Mouse (Mus musculus) telencephalon, adult 2 months (tissue): ENCODE data around the gene Immp1l.
A peak's percentile ranks its signal among the peaks of the same experiment; 100 is the strongest.

Experiments
- DNase-seq: peaks from one replicate; pipeline ENCODE4 v3.0.0-alpha.2; 2011; ENCODE audit warnings: low read depth, low spot score

The Immp1l gene

GRCm38 (mm10) chr2:105903896-105904756, at the start of gene Immp1l, which contains the start of gene Elp4:
TSS of gene Immp1l (plus strand) at chr2:105904638.
TSS of gene Elp4 (minus strand) at chr2:105904564.
- DNase-seq = peak; percentile 98

GRCm38 (mm10) chr2:105854740-105855139, 49.7 kb upstream of the Immp1l start:
- no peak for DNase-seq

DNA sequence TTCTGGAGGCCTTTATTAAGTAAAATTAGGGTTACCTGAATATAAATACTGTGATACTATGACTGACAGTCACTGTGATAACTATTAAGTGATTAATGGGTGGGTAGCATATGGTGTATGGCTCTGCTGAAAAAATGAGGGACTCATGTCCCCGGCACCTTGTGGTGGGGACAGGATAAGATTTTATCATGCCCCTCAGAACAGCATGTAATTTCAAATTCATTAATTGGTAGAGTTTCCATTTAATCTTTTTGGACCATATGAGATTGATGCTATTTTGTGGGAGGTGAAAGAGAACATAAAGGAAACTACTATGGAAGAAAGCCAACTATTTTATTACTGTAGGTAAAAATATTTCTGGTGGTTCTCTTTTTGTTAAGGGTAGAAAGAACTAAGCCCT, 31.0 kb upstream of the Immp1l start:
- DNase-seq = no peak

DNA sequence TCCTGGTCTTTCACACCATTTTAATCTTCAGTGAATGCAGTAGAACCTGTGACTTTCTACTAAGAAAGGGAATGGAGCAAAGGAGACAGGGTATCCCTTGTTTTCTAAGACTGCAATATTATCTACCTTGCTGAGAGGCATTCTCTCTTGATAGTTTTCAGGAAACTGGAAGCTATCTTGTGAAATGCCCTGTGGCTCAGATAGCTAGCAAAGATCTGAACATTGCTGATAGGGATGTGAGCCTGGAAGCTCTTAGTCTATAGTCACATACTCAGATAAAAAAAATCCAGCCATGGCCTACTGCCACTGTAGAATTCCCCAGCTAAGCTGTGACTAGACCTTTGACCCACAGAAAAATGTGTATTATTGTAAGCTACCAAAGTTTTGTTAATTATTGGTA, 13.6 kb upstream of the Immp1l start:
- no peak for DNase-seq

DNA sequence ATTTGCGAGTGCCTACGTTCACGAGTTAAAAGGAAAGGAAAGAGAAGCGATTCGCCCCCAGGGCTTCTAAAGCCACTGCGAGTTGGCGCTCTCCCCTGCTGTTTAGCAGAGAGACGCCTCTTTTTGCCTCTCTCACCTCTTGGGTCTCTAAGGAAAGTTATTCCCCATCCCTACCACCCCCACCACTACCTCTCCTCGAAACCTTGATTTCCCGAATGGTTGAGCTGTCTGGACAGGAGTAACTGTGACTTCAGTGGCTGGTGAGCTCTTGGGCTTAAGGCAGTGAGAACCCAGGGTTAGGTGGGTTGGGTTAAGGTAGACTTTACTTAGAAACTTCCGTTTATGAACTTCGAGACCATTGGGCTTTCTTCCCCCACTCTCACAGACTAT, 314 bp downstream of the Immp1l start:
- no peak for DNase-seq

GRCm38 (mm10) chr2:105908351-105908750, 3.9 kb downstream of the Immp1l start:
- DNase-seq = no peak

GRCm38 (mm10) chr2:105910611-105911010, 6.2 kb downstream of the Immp1l start:
- DNase-seq = no peak

DNA sequence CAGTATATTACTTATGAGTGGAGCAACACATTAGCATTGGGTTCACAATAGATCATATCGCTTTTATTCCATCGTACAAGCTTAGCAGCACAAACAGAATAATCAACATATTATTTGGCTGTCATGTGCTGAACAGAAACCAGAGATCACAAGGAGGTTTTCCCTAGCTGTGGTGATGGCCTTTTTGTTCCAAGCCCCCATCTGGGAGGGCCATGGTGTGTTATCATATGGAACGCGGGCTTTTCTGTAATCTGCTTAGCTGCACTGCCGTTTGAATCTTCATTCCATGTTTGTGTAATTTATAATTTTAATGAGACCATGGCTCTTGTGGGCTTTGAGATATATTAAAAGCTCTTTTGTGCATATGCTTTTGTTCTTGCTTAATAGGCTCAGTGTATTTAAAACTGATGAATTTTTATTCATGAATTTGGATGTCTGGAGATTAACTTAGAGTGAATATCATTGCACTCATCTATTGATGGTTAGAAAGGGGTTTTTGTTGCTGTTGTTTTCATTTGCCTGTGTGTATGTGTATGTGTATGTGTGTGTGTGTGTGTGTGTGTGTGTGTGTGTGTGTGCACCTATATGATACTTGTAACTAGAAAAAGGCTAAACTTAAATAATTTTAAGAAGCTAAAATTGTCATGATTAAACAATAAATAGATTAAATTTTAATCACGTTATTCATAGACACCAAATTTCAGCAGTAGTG, 9.4 kb downstream of the Immp1l start:
- no peak for DNase-seq

DNA sequence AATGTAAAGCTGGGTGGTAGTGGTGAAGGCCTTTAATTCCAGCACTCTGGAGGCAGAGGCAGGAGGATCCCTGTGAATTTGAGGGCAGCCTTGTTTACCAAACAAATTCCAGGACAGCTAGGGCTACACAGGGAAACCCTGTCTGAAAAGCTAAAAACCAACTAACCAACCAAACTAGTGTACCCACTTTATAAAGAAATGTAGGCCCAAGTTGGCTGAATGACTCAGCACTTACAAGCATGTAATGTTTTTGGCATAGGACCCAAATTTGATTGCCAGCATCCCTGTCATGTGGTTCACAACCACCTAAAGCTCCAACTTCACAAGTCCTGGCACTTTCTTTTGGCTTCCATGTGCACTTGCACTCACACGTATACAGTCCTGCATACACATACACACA, 12.2 kb downstream of the Immp1l start:
- no peak for DNase-seq

DNA sequence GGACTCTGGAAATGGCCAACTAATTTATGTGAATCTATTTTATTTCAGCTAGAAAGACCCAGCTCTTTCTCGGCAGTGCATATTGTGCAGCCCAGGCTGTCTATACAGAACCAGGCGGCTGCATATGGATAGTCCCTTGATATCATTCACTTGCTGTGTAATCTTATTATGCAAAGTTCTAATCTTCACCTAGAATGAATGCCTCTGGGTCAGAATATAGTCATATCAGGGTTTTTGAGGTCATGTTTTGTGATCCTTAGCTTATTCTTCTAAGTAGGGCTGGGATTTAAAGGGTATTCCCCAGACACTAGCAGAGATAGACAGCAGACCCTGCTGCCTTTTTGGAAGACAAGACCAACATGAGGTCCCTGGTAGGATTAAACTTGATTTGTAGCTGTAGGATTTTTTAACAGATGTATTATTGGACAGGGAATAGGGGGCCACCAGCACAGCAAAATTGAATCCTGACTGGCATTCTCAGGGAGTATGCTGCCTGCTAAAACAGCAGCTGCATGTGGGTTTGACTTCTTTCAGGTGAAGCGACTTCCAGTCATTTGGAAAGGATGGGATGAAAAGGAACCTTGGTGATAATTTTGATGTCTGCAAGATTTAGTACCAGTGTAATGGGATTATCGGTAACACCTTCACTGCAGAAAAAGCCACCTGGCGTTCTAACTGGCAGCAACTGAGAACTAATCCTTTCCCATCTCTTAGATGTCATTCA, 13.3 kb downstream of the Immp1l start:
- no peak for DNase-seq

- no peak for DNase-seq
Observed at GRCm38 (mm10) chr2:105950131-105950530, 45.7 kb downstream of the Immp1l start.

- DNase-seq = no peak
Observed at GRCm38 (mm10) chr2:105951350-105951940, 47.0 kb downstream of the Immp1l start.

DNA sequence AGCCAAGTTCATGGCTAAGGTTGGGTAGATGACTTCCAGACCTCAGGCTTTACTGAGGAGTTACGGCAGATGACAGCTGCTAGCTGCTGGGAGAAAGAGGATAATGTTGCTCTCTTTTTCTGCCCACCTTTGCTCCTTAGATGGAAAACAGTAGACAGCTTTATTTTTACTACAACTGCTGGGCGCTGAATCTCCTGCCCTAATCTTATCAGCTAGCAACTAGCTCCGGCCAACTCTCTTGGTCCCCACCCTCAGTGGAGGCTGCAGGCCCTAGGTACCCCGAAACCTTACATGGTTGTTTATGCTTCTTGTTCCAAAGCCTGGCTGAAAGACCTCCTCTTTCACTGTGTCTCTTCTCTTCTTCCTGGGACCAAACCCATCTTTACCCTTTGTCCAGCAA, 49.4 kb downstream of the Immp1l start:
- no peak for DNase-seq

DNA sequence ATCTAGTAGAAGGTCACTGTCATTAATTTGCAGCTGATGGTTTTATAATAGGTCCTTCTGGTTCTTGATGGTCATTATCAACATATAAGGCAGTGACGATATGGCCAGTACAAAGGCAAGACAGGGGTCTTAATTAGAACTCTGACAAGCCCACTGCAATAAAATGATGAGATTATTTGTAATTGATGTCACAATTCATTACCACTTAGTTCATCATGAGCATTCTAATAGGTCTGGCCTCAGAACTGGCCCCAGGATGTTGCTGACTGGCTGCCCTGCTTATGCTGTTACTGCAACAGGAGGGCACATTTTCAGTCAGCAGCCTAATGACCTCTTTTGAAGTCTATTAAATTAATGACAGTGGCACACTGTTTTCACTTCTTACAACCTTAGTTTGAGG, 59.0 kb downstream of the Immp1l start:
- no peak for DNase-seq

DNA sequence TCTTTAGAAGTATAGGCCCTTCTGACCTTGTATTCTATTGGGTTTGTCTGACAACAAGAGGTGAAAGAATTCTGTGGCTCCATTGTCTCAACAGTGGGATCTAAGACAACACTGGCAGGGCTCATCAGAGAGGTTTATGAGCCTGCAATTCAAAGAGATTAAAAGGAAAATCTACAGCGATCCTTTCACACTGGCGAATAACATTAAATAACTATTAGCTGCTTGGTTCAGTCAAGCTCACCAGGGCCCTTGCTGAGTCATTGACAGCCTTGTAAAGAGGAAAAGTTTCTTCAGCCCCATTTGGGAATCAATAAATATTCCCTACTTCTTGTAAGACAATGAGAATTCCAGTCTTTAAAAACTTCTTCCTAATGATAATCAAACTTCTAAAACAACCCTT, 69.5 kb downstream of the Immp1l start:
- DNase-seq = no peak

DNA sequence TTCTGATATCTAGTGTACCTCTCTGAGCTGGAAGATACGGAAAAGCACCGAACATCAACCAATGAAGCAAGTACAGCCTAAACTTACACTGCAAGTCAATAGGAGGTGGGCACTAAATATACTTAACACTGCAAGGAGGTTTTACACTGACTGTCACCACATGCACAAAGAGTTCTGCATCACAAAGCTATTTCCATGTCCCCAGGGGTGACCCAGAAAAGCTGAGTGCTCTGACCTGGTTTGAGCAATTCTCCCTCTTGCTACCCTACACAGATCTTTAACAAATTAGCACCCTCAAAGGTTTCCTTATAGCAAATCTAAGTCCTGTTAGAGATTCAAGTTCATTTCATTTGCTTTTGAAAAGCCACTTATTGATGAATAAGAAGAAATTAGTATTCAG, 73.6 kb downstream of the Immp1l start:
- DNase-seq = no peak

DNA sequence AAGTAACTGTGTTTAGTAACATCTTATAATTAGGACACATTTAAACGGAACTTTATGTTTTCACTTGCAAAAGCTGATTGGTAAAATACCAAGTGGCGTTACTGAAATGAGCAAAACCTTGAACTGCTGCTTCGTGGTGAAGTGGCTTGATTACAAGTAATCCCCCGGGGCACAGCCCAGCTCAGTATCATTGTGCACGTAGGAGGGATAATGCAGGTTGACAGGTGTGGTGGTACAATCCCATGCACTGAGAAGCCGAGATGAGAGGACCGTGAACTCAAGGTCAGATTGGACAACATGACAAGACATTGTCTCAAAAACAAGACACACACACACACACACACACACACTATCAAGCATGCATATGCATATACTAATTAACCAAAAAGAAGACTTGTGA, 80.8 kb downstream of the Immp1l start:
- DNase-seq = no peak

- no peak for DNase-seq
Observed at GRCm38 (mm10) chr2:105987131-105987530, 82.7 kb downstream of the Immp1l start.

DNA sequence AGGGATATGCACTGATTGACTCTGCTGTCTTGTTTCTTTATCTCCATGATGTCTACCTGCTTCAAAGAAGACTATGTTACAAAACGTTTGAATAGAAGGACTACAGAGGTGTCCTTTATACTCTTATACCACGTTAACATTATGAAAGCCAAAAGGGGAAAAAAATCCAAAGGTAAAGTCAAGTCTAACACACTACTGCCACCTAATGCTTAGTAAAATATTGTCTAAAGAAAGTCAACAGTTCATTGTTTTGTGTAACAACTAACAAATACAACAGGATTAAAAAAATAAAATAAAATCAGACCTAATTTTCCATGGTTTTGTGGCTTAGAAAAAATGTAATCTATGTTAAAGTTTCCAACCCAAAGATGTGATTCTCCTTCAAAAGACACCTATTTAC, 83.6 kb downstream of the Immp1l start:
- no peak for DNase-seq

- DNase-seq = peak; percentile 95
Observed at GRCm38 (mm10) chr2:106002835-106003739, 98.6 kb downstream of the Immp1l start, which contains the start of gene Dnajc24. TSS of gene Dnajc24 (minus strand) at chr2:106003549.

DNA sequence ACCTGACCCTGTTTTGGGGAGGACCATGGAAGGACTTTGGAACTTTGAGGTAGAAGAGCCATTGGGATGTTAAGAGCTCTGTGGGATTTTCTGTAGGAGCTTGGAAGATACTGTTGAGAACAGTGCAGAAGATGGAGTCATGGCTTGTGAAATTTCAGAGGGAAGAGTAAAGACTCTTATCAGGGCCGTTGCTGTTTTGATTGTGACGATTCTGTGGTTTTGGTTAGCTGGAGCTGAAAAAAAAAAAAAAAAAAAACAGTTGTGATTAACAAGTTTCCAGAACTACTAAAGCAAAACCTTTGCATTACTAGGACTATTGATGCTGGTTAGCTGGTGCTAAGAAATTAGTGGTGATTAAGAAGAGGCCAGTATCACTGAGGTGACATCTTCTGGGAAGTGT, 104.0 kb downstream of the Immp1l start:
- DNase-seq = no peak
